8 mouse cellular contexts compared by ENCODE assay signal in the genomic region with DNA sequence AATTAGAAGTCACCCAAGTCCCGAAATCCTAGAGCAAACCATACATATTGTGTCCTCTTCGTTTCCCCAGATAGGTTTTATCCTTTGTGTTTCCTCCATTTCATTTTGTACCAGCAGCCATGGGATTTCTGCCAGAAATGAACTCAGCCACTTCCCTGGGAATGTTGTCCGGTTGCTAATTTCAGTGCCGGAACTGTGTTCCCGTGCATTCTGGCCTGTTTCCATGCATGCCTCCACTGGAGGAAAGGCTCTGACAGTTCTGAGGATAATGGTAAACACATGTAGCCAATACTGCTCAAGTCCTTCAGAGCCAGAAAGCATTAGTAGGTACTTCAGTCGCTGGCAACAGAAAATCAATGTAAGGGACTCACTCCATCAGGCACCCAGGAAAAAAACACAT.
DNase-seq lines count a peak whose midpoint lies in the region; ATAC-seq and TF ChIP-seq lines count a peak whose summit lies in the region.

No protein-coding gene starts in this region.

- TF ChIP-seq EP300 in lung, postnatal 0 days (IDR thresholded peaks at IDR 0.05) = no peak

- no peaks in the 10 kb centered on the region for H3K27me3 ChIP-seq in forebrain, embryonic 13.5 days
- no peaks in the 10 kb centered on the region for H3K27me3 ChIP-seq in forebrain, embryonic 12.5 days
- no peaks in the 10 kb centered on the region for H3K27me3 ChIP-seq in lung, postnatal 0 days (replicated peaks; ENCODE audit: insufficient read depth, low read length)

- TF ChIP-seq CTCF in lung, postnatal 0 days (IDR thresholded peaks at IDR 0.05) = no peak

- H3K4me2 ChIP-seq in forebrain, embryonic 13.5 days = no peak overlapping the region
- no peak overlapping the region for H3K4me2 ChIP-seq in forebrain, embryonic 12.5 days
- H3K4me2 ChIP-seq in lung, postnatal 0 days (replicated peaks; ENCODE audit: low read depth, low read length) = no peak overlapping the region

- H3K4me1 ChIP-seq in forebrain, embryonic 13.5 days = peaks cover 3% of the 10 kb centered on the region; the same call in 1 of the 2 replicates
- peaks cover 3% of the 10 kb centered on the region; the same call in 1 of the 2 replicates for H3K4me1 ChIP-seq in forebrain, embryonic 12.5 days
- H3K4me1 ChIP-seq in lung, postnatal 0 days (ENCODE audit: insufficient read depth, low read depth, low read length) = no peaks in the 10 kb centered on the region

- DNase-seq in testis, postnatal 14 days (ENCODE audit: low spot score) = peak; percentile 8
- DNase-seq in testis, postnatal 10 days (ENCODE audit: low spot score) = no peak
- DNase-seq in heart, adult 8-10 months (ENCODE audit: low spot score) = peak; percentile 90
- DNase-seq in lung, postnatal 0 days (ENCODE audit: low spot score) = peak; percentile 56
- DNase-seq in adrenal gland, adult (ENCODE audit: inconsistent age in 2 of 2, low spot score in 1 of 2) = no peak

- no peaks in the 10 kb centered on the region for H3K36me3 ChIP-seq in forebrain, embryonic 13.5 days (ENCODE audit: poor library complexity, severe bottlenecking)
- H3K36me3 ChIP-seq in forebrain, embryonic 12.5 days (replicated peaks) = no peaks in the 10 kb centered on the region
- H3K36me3 ChIP-seq in lung, postnatal 0 days (ENCODE audit: insufficient read depth, low read length) = no peaks in the 10 kb centered on the region

- WGBS in forebrain, embryonic 13.5 days = 53% methylated on average over 6 of the region's 6 CpGs
- 77% methylated on average over 6 of the region's 6 CpGs for WGBS in forebrain, embryonic 12.5 days
- 39% methylated on average over 6 of the region's 6 CpGs for WGBS in lung, postnatal 0 days

- H3K9me3 ChIP-seq in forebrain, embryonic 13.5 days (replicated peaks) = no peaks in the 10 kb centered on the region
- H3K9me3 ChIP-seq in forebrain, embryonic 12.5 days = no peaks in the 10 kb centered on the region
- no peaks in the 10 kb centered on the region for H3K9me3 ChIP-seq in lung, postnatal 0 days (ENCODE audit: low read length)

- ATAC-seq in forebrain, embryonic 13.5 days = peak; percentile 51; the same call in 1 of the 2 replicates
- no peak for ATAC-seq in forebrain, embryonic 12.5 days (ENCODE audit: low FRiP score)
- ATAC-seq in lung, postnatal 0 days = peak; percentile 32; the same call in 1 of the 2 replicates
- ATAC-seq in inflammation-experienced regulatory T-cells, adult 6 months = no peak

- H3K4me3 ChIP-seq in forebrain, embryonic 13.5 days = no peak overlapping the region
- no peak overlapping the region for H3K4me3 ChIP-seq in forebrain, embryonic 12.5 days (replicated peaks)
- H3K4me3 ChIP-seq in lung, postnatal 0 days (ENCODE audit: low read depth, low read length) = no peak overlapping the region

- no peak overlapping the region for H3K27ac ChIP-seq in forebrain, embryonic 13.5 days
- no peak overlapping the region for H3K27ac ChIP-seq in forebrain, embryonic 12.5 days
- no peak overlapping the region for H3K27ac ChIP-seq in lung, postnatal 0 days (ENCODE audit: low read length)

- no peak overlapping the region for H3K9ac ChIP-seq in forebrain, embryonic 13.5 days
- no peak overlapping the region for H3K9ac ChIP-seq in forebrain, embryonic 12.5 days
- H3K9ac ChIP-seq in lung, postnatal 0 days (replicated peaks; ENCODE audit: low read depth) = no peak overlapping the region

Comparison
In these comparisons a context has a peak if more than half of its experiments do, and no peak if none do; other contexts are left out.
1. ATAC-seq: peak in forebrain, embryonic 13.5 days (single experiment) and lung, postnatal 0 days (single experiment); none in forebrain, embryonic 12.5 days (single experiment) and inflammation-experienced regulatory T-cells, adult 6 months (single experiment).
2. DNase-seq: peak in testis, postnatal 14 days (single experiment), heart, adult 8-10 months (single experiment) and lung, postnatal 0 days (single experiment); none in testis, postnatal 10 days (single experiment) and adrenal gland, adult (0 of 2).